Mouse (Mus musculus): ENCODE measurements at regions not wholly inside any gene's neighbourhood (a gene's known extent, or its start where the extent isn't known, plus 50 kb on each side); places are given as distances from the start of the nearest gene placed in this dataset.

DNA sequence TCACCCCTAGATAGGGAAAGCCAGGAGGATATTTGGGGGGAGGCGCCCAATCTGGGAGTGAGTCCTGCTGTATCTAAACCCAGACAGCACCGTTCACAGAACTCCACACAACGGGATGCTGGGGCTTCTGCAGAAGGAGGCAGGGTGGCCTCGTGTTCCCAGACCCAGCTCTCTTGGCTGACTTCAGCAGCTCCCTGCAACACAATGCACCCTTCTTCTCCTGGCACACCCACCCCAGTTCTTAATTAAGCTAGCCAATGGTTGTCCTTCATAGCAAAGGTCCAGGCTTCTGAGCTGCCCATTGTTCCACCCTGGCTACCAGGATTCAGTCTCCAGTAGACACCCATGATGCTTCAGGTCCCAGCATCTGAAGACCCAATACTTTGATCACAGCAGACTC is 138.8 kb upstream of the Zmiz1 start:
- Histone ChIP-seq H3K4me1 (ENCODE audit: control insufficient read depth in 1 of 2, insufficient read depth in 2 of 2, low read length in 2 of 2) (no peaks in the 10 kb centered on the region), H3K9me3 (replicated peaks; ENCODE audit: insufficient read depth, low read length) (no peaks in the 10 kb centered on the region)

DNA sequence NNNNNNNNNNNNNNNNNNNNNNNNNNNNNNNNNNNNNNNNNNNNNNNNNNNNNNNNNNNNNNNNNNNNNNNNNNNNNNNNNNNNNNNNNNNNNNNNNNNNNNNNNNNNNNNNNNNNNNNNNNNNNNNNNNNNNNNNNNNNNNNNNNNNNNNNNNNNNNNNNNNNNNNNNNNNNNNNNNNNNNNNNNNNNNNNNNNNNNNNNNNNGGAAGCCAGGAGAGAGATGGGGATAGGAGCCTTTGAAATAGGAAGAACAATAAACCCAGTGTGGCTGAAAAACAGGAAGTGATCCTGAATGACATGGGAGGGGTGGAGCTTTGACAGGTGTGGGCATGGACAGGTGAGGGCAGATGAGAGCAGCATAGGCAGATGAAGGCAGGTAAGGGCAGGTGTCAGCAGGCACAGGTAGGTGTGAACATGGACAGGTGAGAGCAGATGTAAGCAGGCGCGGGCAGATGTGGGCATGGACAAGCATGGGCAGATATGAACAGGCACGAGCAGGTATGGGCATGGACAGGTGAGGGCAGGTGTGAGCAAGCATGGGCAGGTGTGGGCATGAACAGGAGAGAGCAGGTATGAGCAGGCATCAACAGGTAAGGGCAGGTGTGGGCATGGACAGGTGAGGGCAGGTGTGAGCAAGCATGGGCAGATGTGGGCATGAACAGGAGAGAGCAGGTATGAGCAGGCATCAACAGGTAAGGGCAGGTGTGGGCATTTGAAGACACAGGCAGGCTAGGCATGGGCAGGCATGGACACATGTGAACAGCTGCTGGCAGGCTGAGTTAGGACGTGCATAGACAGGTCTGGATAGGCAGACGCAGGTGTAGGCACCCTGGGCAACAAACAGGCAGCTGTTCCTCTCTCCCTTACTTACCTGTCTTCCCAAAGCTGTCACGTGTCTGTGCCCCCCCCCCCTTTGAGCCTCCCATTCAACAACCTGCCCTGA is 135.2 kb upstream of the Zmiz1 start:
- Histone ChIP-seq H3K9ac (ENCODE audit: control insufficient read depth, low read depth, low read length, poor library complexity, severe bottlenecking) (no peak overlapping the region), H3K4me3 (ENCODE audit: control insufficient read depth in 1 of 2, insufficient read depth in 1 of 2, low read depth in 2 of 2, low read length in 2 of 2) (no peak overlapping the region), H3K27ac (ENCODE audit: control insufficient read depth, low read depth, low read length) (no peak overlapping the region), H3K79me2 (ENCODE audit: control insufficient read depth, insufficient read depth, low read length, poor library complexity) (no peaks in the 10 kb centered on the region), H3K9me3 (replicated peaks; ENCODE audit: insufficient read depth, low read length) (no peaks in the 10 kb centered on the region), H3K27me3 (ENCODE audit: control insufficient read depth in 1 of 2, insufficient read depth in 2 of 2, low read length in 2 of 2) (no peaks in the 10 kb centered on the region; a peak in 1 of 4 replicates), H3K36me3 (ENCODE audit: control insufficient read depth in 1 of 2, insufficient read depth in 2 of 2, low read length in 2 of 2) (no peaks in the 10 kb centered on the region), H3K4me1 (ENCODE audit: control insufficient read depth in 1 of 2, insufficient read depth in 2 of 2, low read length in 2 of 2) (no peaks in the 10 kb centered on the region)
- no peak for DNase-seq (ENCODE audit: low read depth, low spot score)
- TF ChIP-seq POLR2AphosphoS2 (IDR thresholded peaks at IDR 0.05; ENCODE audit: low read length) = no peak
- no peak for TF ChIP-seq RAD21 (IDR thresholded peaks at IDR 0.05; ENCODE audit: low read depth, low read length)
- TF ChIP-seq HCFC1 (IDR thresholded peaks at IDR 0.05; ENCODE audit: low read depth, low read length) = no peak
- peak; percentile 45; the same call in 1 of the 2 replicates for TF ChIP-seq POLR2AphosphoS5 (IDR thresholded peaks at IDR 0.05; ENCODE audit: borderline replicate concordance, low read depth, low read length)

More for the DNA sequence above, 138.8 kb upstream of the Zmiz1 start:
- no peak overlapping the region for H3K9ac ChIP-seq (ENCODE audit: control insufficient read depth, low read depth, low read length, poor library complexity, severe bottlenecking)
- no peak overlapping the region for H3K27ac ChIP-seq (ENCODE audit: control insufficient read depth, low read depth, low read length)
- TF ChIP-seq GABPA (IDR thresholded peaks at IDR 0.05; ENCODE audit: low read depth, low read length) = no peak
- no peak for TF ChIP-seq USF2 (IDR thresholded peaks at IDR 0.05; ENCODE audit: borderline replicate concordance in 1 of 2, insufficient read depth in 1 of 2, low read depth in 1 of 2, low read length in 2 of 2)
- TF ChIP-seq SMC3 (IDR thresholded peaks at IDR 0.05; ENCODE audit: low read depth, low read length) = no peak
- TF ChIP-seq E2F4 (IDR thresholded peaks at IDR 0.05; ENCODE audit: borderline replicate concordance, low read depth, low read length) = no peak
- TF ChIP-seq GATA1 (IDR thresholded peaks at IDR 0.05; ENCODE audit: low read depth, low read length) = no peak
- TF ChIP-seq TBP (IDR thresholded peaks at IDR 0.05; ENCODE audit: low read depth, low read length) = no peak
- no peak for TF ChIP-seq TAL1 (IDR thresholded peaks at IDR 0.05; ENCODE audit: low read length)
- TF ChIP-seq ZKSCAN1 (IDR thresholded peaks at IDR 0.05; ENCODE audit: low read depth, low read length) = no peak
- no peak for TF ChIP-seq SIN3A (IDR thresholded peaks at IDR 0.05; ENCODE audit: low read length)
- no peak for TF ChIP-seq MXI1 (IDR thresholded peaks at IDR 0.05; ENCODE audit: low read depth, low read length)
- TF ChIP-seq NELFE (IDR thresholded peaks at IDR 0.05; ENCODE audit: low read depth, low read length) = no peak
- TF ChIP-seq ZNF384 (IDR thresholded peaks at IDR 0.05; ENCODE audit: low read depth, low read length) = no peak
- no peak for TF ChIP-seq EP300 (IDR thresholded peaks at IDR 0.05; ENCODE audit: low read depth in 1 of 2, low read length in 2 of 2)
- TF ChIP-seq UBTF (IDR thresholded peaks at IDR 0.05; ENCODE audit: borderline replicate concordance, insufficient read depth, low read depth, low read length) = no peak
- no peak for TF ChIP-seq MEF2A (IDR thresholded peaks at IDR 0.05; ENCODE audit: extremely low read depth, insufficient replicate concordance, low read depth, low read length, poor library complexity, severe bottlenecking)
- TF ChIP-seq ETS1 (IDR thresholded peaks at IDR 0.05; ENCODE audit: low read depth, low read length) = no peak
- TF ChIP-seq RAD21 (IDR thresholded peaks at IDR 0.05; ENCODE audit: low read depth, low read length) = no peak
- no peak for TF ChIP-seq ZC3H11A (IDR thresholded peaks at IDR 0.05; ENCODE audit: low read depth, low read length)
- no peak for TF ChIP-seq MAX (IDR thresholded peaks at IDR 0.05; ENCODE audit: low read length)
- H3K36me3 ChIP-seq (ENCODE audit: control insufficient read depth in 1 of 2, insufficient read depth in 2 of 2, low read length in 2 of 2) = no peaks in the 10 kb centered on the region
- H3K4me3 ChIP-seq (ENCODE audit: control insufficient read depth in 1 of 2, insufficient read depth in 1 of 2, low read depth in 2 of 2, low read length in 2 of 2) = no peak overlapping the region
- H3K79me2 ChIP-seq (ENCODE audit: control insufficient read depth, insufficient read depth, low read length, poor library complexity) = no peaks in the 10 kb centered on the region
- H3K27me3 ChIP-seq (ENCODE audit: control insufficient read depth in 1 of 2, insufficient read depth in 2 of 2, low read length in 2 of 2) = no peaks in the 10 kb centered on the region
- DNase-seq (ENCODE audit: low read depth, low spot score) = no peak
